Mouse (Mus musculus) heart, postnatal 0 days (tissue): ENCODE results near the gene Vash1. TPM values are rescaled to one million over a fixed set of nuclear protein-coding genes. Genes with fewer than 3 reads are reported as not detected.
A peak's percentile ranks its signal among the peaks of the same experiment; 100 is the strongest.

Experiments used
- ATAC-seq: fragments of 200-750 bp; cut with Nextera tagmentation; 2 replicates; pipeline ENCODE4 v1.8.0; 2017; ENCODE audit warnings: low read depth, moderate number of reproducible peaks, moderate library complexity; ENCODE audit not compliant: insufficient read depth
- DNase-seq: peaks from one replicate; pipeline ENCODE4 v3.0.0-alpha.2; 2016; ENCODE audit warnings: low spot score
- H3K27ac ChIP-seq: fragments of 300-500 bp; sonication (generic); 2 replicates; pipeline ENCODE4 v1.5.1; 2014; ENCODE audit warnings: low read depth, mild to moderate bottlenecking
- H3K27me3 ChIP-seq: fragments of 300-500 bp; sonication (generic); 2 replicates; pipeline ENCODE4 v1.6.1; 2014; ENCODE audit warnings: low read length, mixed read lengths; ENCODE audit not compliant: control insufficient read depth, insufficient read depth
- H3K36me3 ChIP-seq: fragments of 300-500 bp; sonication (generic); replicated peaks from 2 replicates; pipeline ENCODE4 v1.6.1; 2014; ENCODE audit warnings: low read length, mixed read lengths; ENCODE audit not compliant: control insufficient read depth, insufficient read depth
- H3K4me1 ChIP-seq: fragments of 300-500 bp; sonication (generic); 2 replicates; pipeline ENCODE4 v1.6.1; 2014; ENCODE audit warnings: antibody characterized with exemption; ENCODE audit not compliant: control insufficient read depth, insufficient read depth
- H3K4me2 ChIP-seq: fragments of 300-500 bp; sonication (generic); 2 replicates; pipeline ENCODE4 v1.6.1; 2014; ENCODE audit warnings: low read depth, mild to moderate bottlenecking, low read length, moderate library complexity
- H3K4me3 ChIP-seq: fragments of 300-500 bp; sonication (generic); 2 replicates; pipeline ENCODE4 v1.5.1; 2014; ENCODE audit warnings: low read depth, low read length
- H3K9ac ChIP-seq: fragments of 300-500 bp; sonication (generic); replicated peaks from 2 replicates; pipeline ENCODE4 v1.6.1; 2014; ENCODE audit warnings: low read depth, low read length, mixed read lengths
- H3K9me3 ChIP-seq: fragments of 300-500 bp; sonication (generic); replicated peaks from 2 replicates; pipeline ENCODE4 v1.6.1; 2016; ENCODE audit warnings: low read length; ENCODE audit not compliant: control insufficient read depth
- CTCF ChIP-seq: IDR thresholded peaks from 2 replicates; pipeline ENCODE4 v1.5.1; 2016; ENCODE audit warnings: antibody characterized with exemption, control low read depth, low read depth
- EP300 ChIP-seq: IDR thresholded peaks from 2 replicates; pipeline ENCODE4 v1.6.1; 2016; ENCODE audit warnings: antibody characterized with exemption, low read depth
- WGBS: fragments of 180-500 bp; shearing (Covaris S2); extraction: QIAGEN DNeasy Blood & Tissue Kit; methylation state at CpG from one replicate; pipeline ENCODE4 v1.1.7; 2014; 5-methylcytosine and 5-hydroxymethylcytosine counted together
- polyA plus RNA-seq: library from polyadenylated mRNA; unstranded; fragments of >200 nt; fragmentation: Nextera tagmentation; extraction: Ambion mirVana; gene quantifications from 2 replicates; pipeline ENCODE4 v1.2.1, GENCODE M21; 2015
- total RNA-seq: library from RNA; depleted of rRNA; stranded (reverse); fragments of >200 nt; gene quantifications from 2 replicates; pipeline ENCODE4 v1.2.3, GENCODE M21; 2014; ENCODE audit warnings: low replicate concordance

Gene Vash1
- total and polyA plus RNA-seq, 2 experiments from 2014 or later = 8.9 to 35.0 TPM

DNA sequence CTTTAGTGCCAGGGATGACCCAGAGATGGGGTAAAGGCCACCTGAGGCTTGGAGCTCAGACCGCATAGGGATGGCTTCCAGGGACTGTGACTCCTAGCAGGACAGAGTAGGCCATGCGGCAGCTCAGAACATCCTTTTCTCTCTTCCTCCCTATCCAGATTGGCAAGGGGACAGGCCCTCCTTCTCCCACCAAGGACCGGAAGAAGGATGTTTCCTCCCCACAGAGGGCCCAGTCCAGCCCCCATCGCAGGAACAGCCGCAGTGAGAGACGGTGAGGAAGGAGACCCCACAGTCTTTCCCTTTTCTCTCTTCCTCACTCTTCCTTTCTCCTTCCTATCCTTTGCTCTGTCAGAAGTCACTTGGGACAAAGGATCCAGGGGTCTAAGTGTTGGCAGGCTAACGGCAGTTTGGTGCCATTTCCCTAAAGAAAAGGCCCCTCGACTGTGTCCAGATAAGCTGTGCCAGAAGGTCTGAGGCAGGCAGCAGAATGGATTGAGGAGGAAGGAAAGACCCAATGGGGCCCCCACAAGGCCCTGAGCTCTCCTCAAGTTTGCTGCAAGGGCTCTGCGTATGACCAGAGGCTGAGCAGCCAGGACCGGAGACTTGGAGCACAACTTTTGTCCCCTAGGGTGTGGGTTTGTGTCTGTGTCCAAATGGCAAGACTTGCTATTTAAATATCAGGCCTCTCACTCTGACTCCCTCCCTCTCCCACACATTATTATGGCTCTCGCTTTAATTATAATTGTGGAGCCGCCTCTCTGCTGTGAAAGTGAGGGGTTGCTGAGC is 12.4 kb downstream of the Vash1 start:
- ATAC-seq (no peak), DNase-seq (peak; percentile 36)
- Histone ChIP-seq H3K36me3 (peaks cover 5% of the 10 kb centered on the region; the same call in 1 of the 2 replicates), H3K4me3 (no peak overlapping the region), H3K9me3 (no peaks in the 10 kb centered on the region), H3K4me2 (no peak overlapping the region), H3K4me1 (peaks cover 21% of the 10 kb centered on the region), H3K27me3 (no peaks in the 10 kb centered on the region), H3K9ac (no peak overlapping the region), H3K27ac (peak overlapping the region; percentile 77)
- WGBS = 58% methylated on average over 12 of the region's 12 CpGs
- no peak for TF ChIP-seq CTCF
- TF ChIP-seq EP300 = no peak

DNA sequence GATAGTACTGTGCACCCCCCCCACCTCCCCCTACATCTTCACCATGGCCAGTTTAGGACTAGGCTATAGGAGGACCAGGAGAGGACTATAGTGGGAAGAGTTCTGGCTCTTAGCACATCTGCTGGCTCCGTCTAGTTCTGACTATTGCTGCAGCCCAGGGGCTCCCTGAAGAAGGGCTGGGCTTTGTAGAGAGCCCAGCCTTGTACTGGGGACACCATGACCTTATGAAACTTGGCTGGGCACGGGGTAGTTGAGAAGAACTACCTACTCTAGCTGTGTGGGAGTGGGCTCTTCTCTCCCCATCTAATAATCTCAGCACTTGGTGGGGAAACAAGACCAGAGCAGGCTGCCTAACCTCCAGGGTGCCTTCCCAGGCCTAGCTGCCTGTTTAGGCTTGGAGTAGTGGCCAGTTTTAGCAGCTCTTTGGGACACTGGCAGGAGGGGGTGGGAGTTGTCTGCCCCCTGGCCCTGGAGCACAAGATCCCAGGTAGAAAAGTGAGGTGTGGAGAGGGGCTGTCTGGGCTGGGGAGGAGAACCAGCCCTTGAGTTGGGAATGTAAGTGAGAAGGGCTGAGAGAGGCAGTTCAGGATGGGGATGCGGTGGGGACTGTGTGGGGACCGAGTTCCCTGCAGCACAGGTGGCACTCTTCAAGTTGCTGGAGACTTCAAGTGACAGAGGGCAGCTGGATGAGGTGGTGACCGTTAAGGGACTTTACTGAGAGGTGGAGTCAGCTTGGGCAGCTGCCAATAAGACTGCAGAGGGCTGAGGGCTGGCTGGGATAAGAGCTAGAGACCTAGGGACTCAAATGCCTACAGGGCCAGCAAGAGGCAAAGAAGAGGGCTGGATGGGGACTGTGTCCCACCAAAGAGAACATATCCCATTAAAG is 14.2 kb downstream of the Vash1 start:
- H3K36me3 ChIP-seq = peaks cover 5% of the 10 kb centered on the region
- H3K9ac ChIP-seq = no peak overlapping the region
- no peaks in the 10 kb centered on the region for H3K27me3 ChIP-seq
- ATAC-seq (0 out of 2 replicates have a peak, but pooled peaks have one; percentile 10), DNase-seq (no peak)
- TF ChIP-seq CTCF (no peak), EP300 (no peak)
- H3K27ac ChIP-seq = no peak overlapping the region; the same call in 1 of the 2 replicates
- H3K4me2 ChIP-seq = no peak overlapping the region
- H3K4me3 ChIP-seq = no peak overlapping the region
- H3K9me3 ChIP-seq = no peaks in the 10 kb centered on the region
- 41% methylated on average over 5 of the region's 5 CpGs for WGBS
- peaks cover 12% of the 10 kb centered on the region for H3K4me1 ChIP-seq

GRCm38 (mm10) chr12:86693389-86693788 is 14.9 kb downstream of the Vash1 start:
- no peak for ATAC-seq
- H3K4me1 ChIP-seq = peaks cover 11% of the 10 kb centered on the region

GRCm38 (mm10) chr12:86694441-86694840 is 15.9 kb downstream of the Vash1 start:
- 0 out of 2 replicates have a peak, but pooled peaks have one; percentile 19 for ATAC-seq
- Histone ChIP-seq H3K9me3 (no peaks in the 10 kb centered on the region), H3K4me1 (peaks cover 11% of the 10 kb centered on the region), H3K9ac (no peak overlapping the region), H3K36me3 (peaks cover 5% of the 10 kb centered on the region), H3K4me3 (no peak overlapping the region), H3K27me3 (no peaks in the 10 kb centered on the region), H3K4me2 (no peak overlapping the region), H3K27ac (no peak overlapping the region)
- TF ChIP-seq CTCF (no peak), EP300 (no peak)
- DNase-seq = no peak
- 89% methylated on average over 1 of the region's 1 CpGs for WGBS

More at GRCm38 (mm10) chr12:86693389-86693788, 14.9 kb downstream of the Vash1 start:
- TF ChIP-seq EP300 = no peak
- TF ChIP-seq CTCF = no peak
- DNase-seq = no peak
- no peak overlapping the region for H3K4me3 ChIP-seq
- no peak overlapping the region for H3K27ac ChIP-seq
- H3K4me2 ChIP-seq = no peak overlapping the region
- H3K9ac ChIP-seq = no peak overlapping the region
- H3K9me3 ChIP-seq = no peaks in the 10 kb centered on the region
- H3K27me3 ChIP-seq = no peaks in the 10 kb centered on the region
- peaks cover 5% of the 10 kb centered on the region for H3K36me3 ChIP-seq

GRCm38 (mm10) chr12:86697996-86698395 is 19.5 kb downstream of the Vash1 start:
- H3K4me1 ChIP-seq = peaks cover under 1% of the 10 kb centered on the region; the same call in 1 of the 2 replicates
- no peak overlapping the region for H3K4me3 ChIP-seq

More at GRCm38 (mm10) chr12:86697996-86698395, 19.5 kb downstream of the Vash1 start:
- Histone ChIP-seq H3K27me3 (no peaks in the 10 kb centered on the region), H3K9me3 (no peaks in the 10 kb centered on the region), H3K9ac (no peak overlapping the region), H3K36me3 (peaks cover 14% of the 10 kb centered on the region), H3K4me2 (no peak overlapping the region), H3K27ac (no peak overlapping the region)
- TF ChIP-seq CTCF (no peak), EP300 (no peak)
- WGBS = 79% methylated on average over 2 of the region's 2 CpGs
- ATAC-seq (no peak), DNase-seq (no peak)
